Mouse (Mus musculus) lung, postnatal 0 days (tissue): Measurements from ENCODE around the gene E2f4. TPM values are rescaled to one million over a fixed set of nuclear protein-coding genes. Genes with fewer than 3 reads are reported as not detected.

Experiments
- ATAC-seq: fragments of 200-750 bp; cut with Nextera tagmentation; 2 replicates; pipeline ENCODE4 v1.8.0; 2017; ENCODE audit warnings: moderate library complexity
- DNase-seq: peaks from one replicate; pipeline ENCODE4 v3.0.0-alpha.2; 2016; ENCODE audit warnings: low spot score
- H3K27ac ChIP-seq: fragments of 300-500 bp; sonication (generic); 2 replicates; pipeline ENCODE4 v1.5.1; 2014; ENCODE audit warnings: antibody characterized with exemption, mild to moderate bottlenecking, low read length, mixed read lengths
- H3K27me3 ChIP-seq: fragments of 300-500 bp; sonication (generic); replicated peaks from 2 replicates; pipeline ENCODE4 v1.6.1; 2014; ENCODE audit warnings: low read length, mixed read lengths; ENCODE audit not compliant: insufficient read depth
- H3K36me3 ChIP-seq: fragments of 300-500 bp; sonication (generic); 2 replicates; pipeline ENCODE4 v1.6.1; 2014; ENCODE audit warnings: low read length, mixed read lengths; ENCODE audit not compliant: insufficient read depth
- H3K4me1 ChIP-seq: fragments of 300-500 bp; sonication (generic); 2 replicates; pipeline ENCODE4 v1.6.1; 2014; ENCODE audit warnings: antibody characterized with exemption, low read depth, low read length, mixed read lengths; ENCODE audit not compliant: insufficient read depth
- H3K4me2 ChIP-seq: fragments of 300-500 bp; sonication (generic); replicated peaks from 2 replicates; pipeline ENCODE4 v1.6.1; 2014; ENCODE audit warnings: low read depth, mild to moderate bottlenecking, low read length, moderate library complexity, mixed read lengths
- H3K4me3 ChIP-seq: fragments of 300-500 bp; sonication (generic); 2 replicates; pipeline ENCODE4 v1.5.1; 2014; ENCODE audit warnings: low read depth, low read length
- H3K9ac ChIP-seq: fragments of 300-500 bp; sonication (generic); replicated peaks from 2 replicates; pipeline ENCODE4 v1.6.1; 2014; ENCODE audit warnings: low read depth, mild to moderate bottlenecking
- H3K9me3 ChIP-seq: fragments of 300-500 bp; sonication (generic); 2 replicates; pipeline ENCODE4 v1.6.1; 2016; ENCODE audit warnings: low read length, mixed read lengths
- CTCF ChIP-seq: IDR thresholded peaks from 2 replicates; pipeline ENCODE4 v1.5.1; 2016; ENCODE audit warnings: antibody characterized with exemption, mild to moderate bottlenecking
- EP300 ChIP-seq: IDR thresholded peaks from 2 replicates; pipeline ENCODE4 v1.6.1; 2016; ENCODE audit warnings: antibody characterized with exemption, mild to moderate bottlenecking, control low read depth
- WGBS: fragments of 180-500 bp; shearing (Covaris S2); extraction: QIAGEN DNeasy Blood & Tissue Kit; methylation state at CpG from one replicate; pipeline ENCODE4 v1.1.7; 2014; 5-methylcytosine and 5-hydroxymethylcytosine counted together
- microRNA counts: library from miRNA; unstranded; fragments of <30 nt; microRNA quantifications from one replicate; lab custom pipeline; 2015
- microRNA-seq: library from miRNA; unstranded; fragments of <30 nt; microRNA quantifications from one replicate; pipeline ENCODE4, GENCODE M21; 2016
- polyA plus RNA-seq: library from polyadenylated mRNA; unstranded; fragments of >200 nt; fragmentation: Nextera tagmentation; extraction: Ambion mirVana; gene quantifications from 2 replicates; pipeline ENCODE4 v1.2.1, GENCODE M21; 2015

E2f4 gene
- polyA plus RNA-seq, 1 experiment from 2014 or later = 32.7 TPM

- no peak for ATAC-seq
- no peaks in the 10 kb centered on the region for H3K9me3 ChIP-seq
- no peak overlapping the region for H3K4me2 ChIP-seq
- no peak overlapping the region for H3K9ac ChIP-seq
- no peak for DNase-seq
- H3K4me1 ChIP-seq = no peaks in the 10 kb centered on the region; the same call in 1 of the 2 replicates
- H3K27ac ChIP-seq = no peak overlapping the region
- H3K4me3 ChIP-seq = no peak overlapping the region
- H3K27me3 ChIP-seq = no peaks in the 10 kb centered on the region
- 73% methylated on average over 8 of the region's 8 CpGs for WGBS
- TF ChIP-seq EP300 (no peak), CTCF (no peak)
- no peaks in the 10 kb centered on the region for H3K36me3 ChIP-seq
These were observed 56.2 kb downstream of the E2f4 start for GRCm38 (mm10) chr8:105353583-105354135.

DNA sequence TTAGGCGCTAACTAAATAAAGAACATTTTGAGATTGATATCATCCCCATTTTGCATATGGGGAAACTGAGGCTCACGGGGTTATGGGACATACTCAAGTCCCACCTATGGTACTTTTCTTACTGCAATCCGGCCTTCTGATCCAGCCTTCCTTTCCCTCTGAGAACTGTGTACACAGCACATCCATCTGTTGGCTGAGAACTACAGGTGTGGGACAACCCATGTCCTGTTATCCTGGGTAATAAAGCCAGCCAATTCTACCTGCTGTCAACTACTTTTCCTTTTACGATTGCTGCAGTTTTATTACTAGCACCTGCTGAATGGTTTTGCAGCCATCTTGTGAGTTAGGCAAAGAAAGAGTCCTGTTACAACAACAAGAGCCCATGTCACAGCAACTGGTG lies 57.1 kb downstream of the E2f4 start:
- no peak overlapping the region for H3K27ac ChIP-seq
- no peak for DNase-seq
- no peak for TF ChIP-seq CTCF
- TF ChIP-seq EP300 = no peak

More for the DNA sequence above, 57.1 kb downstream of the E2f4 start:
- WGBS = 93% methylated on average over 4 of the region's 4 CpGs
- Histone ChIP-seq H3K27me3 (no peaks in the 10 kb centered on the region), H3K4me3 (no peak overlapping the region), H3K9me3 (no peaks in the 10 kb centered on the region), H3K4me2 (no peak overlapping the region), H3K36me3 (no peaks in the 10 kb centered on the region), H3K4me1 (no peaks in the 10 kb centered on the region), H3K9ac (no peak overlapping the region)
- no peak for ATAC-seq

MicroRNAs within 50 kb of the gene (microRNA counts, 519-probe panel; counts per million panel counts)
- 3,085 counts per million, percentile 15 among the panel's probes with 10 or more counts for microRNA mmu-miR-328 (lab: Ali Mortazavi, UCI)

Small RNA genes within 50 kb of the gene (microRNA-seq; reads per million reads assigned to microRNA genes)
- gene Gm27320 (not detected), gene Mir328 (309 reads per million, percentile 61 among the genes with 10 or more reads in this experiment)

Other genes starting within 250 kb of the E2f4 start
- gene Ces3a, start 249.1 kb upstream of the E2f4 start, polyA plus RNA-seq = not detected in 2 replicates
- gene Ces3b, start 213.9 kb upstream of the E2f4 start, polyA plus RNA-seq = not detected in 2 replicates
- not detected in 2 replicates for gene Ces4a, start 165.9 kb upstream of the E2f4 start, polyA plus RNA-seq
- 29.0 and 31.5 TPM in 2 replicates for gene Cbfb, start 127.0 kb upstream of the E2f4 start, polyA plus RNA-seq
- gene D230025D16Rik, start 72.5 kb upstream of the E2f4 start, polyA plus RNA-seq = 82.6 and 91.3 TPM in 2 replicates
- 24.6 and 24.8 TPM in 2 replicates for gene B3gnt9, start 42.5 kb upstream of the E2f4 start, polyA plus RNA-seq
- 35.5 and 35.8 TPM in 2 replicates for gene Tradd, start 33.1 kb upstream of the E2f4 start, polyA plus RNA-seq
- 6.0 and 6.6 TPM in 2 replicates for gene Fbxl8, start 33.0 kb upstream of the E2f4 start, polyA plus RNA-seq
- 1.7 and 2.0 TPM in 2 replicates for gene Hsf4, start 27.9 kb upstream of the E2f4 start, polyA plus RNA-seq
- 1.3 and 1.5 TPM in 2 replicates for gene Nol3, start 21.5 kb upstream of the E2f4 start, polyA plus RNA-seq
- gene 4931428F04Rik, start 7.8 kb upstream of the E2f4 start, polyA plus RNA-seq = 2.4 and 2.7 TPM in 2 replicates
- gene Exoc3l, start 1.6 kb upstream of the E2f4 start, polyA plus RNA-seq = 34.5 and 34.6 TPM in 2 replicates
- 22.3 and 23.0 TPM in 2 replicates for gene Elmo3, start 7.9 kb downstream of the E2f4 start, polyA plus RNA-seq
- gene Lrrc29, start 28.6 kb downstream of the E2f4 start, polyA plus RNA-seq = 4.2 and 7.5 TPM in 2 replicates
- gene Tmem208, start 28.7 kb downstream of the E2f4 start, polyA plus RNA-seq = 116 and 141 TPM in 2 replicates
- gene Fhod1, start 50.3 kb downstream of the E2f4 start, polyA plus RNA-seq = 8.7 and 10.5 TPM in 2 replicates
- gene Slc9a5, start 51.2 kb downstream of the E2f4 start, polyA plus RNA-seq = 1.7 and 1.9 TPM in 2 replicates
- gene Plekhg4, start 75.6 kb downstream of the E2f4 start, polyA plus RNA-seq = 0.20 and 0.26 TPM in 2 replicates
- 0.14 and 0.38 TPM in 2 replicates for gene Kctd19, start 115.8 kb downstream of the E2f4 start, polyA plus RNA-seq
- 3.7 and 3.9 TPM in 2 replicates for gene Lrrc36, start 115.9 kb downstream of the E2f4 start, polyA plus RNA-seq
- gene Tppp3, start 173.9 kb downstream of the E2f4 start, polyA plus RNA-seq = 675 and 696 TPM in 2 replicates
- gene Zdhhc1, start 199.2 kb downstream of the E2f4 start, polyA plus RNA-seq = 40.6 and 41.7 TPM in 2 replicates
- gene Hsd11b2, start 221.1 kb downstream of the E2f4 start, polyA plus RNA-seq = 1.8 and 2.9 TPM in 2 replicates